Mouse (Mus musculus): ENCODE results near the gene Ccdc69. TPM values are rescaled to one million over a fixed set of nuclear protein-coding genes. Genes with fewer than 3 reads are reported as not detected.

Ccdc69 gene
- total RNA-seq, 4 experiments from 2014 or later = 1.8 to 4.2 (median 3.3) TPM

DNA sequence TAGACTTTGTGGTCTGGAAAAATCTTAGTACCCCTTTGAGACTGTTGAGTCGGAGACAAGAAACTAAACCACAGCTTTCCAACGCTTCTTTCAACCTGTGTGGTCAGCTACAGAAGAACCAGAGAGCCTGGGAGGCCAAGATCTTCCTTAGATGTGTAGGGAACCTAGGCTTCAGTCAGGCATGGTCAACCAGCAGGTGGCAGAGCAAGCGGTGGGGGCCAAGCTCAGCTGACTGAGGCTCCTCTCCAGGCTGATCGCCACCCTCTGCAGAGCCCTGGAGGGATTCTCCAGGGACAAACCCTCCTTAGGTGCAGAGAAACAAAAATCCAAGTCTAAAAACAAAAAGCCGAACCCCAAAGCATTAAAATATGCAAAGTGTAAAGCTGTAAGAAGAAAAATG lies 31.3 kb downstream of the Ccdc69 start:
- DNase-seq (ENCODE audit: low spot score in 2 of 2) = peak; percentile 30 to 40

GRCm38 (mm10) chr11:55041348-55041747 lies 36.6 kb downstream of the Ccdc69 start:
- no peak for DNase-seq (ENCODE audit: low spot score in 2 of 2)

- peak in 1 of 2 experiments; percentile 57 for DNase-seq (ENCODE audit: low spot score in 2 of 2)
Measured at GRCm38 (mm10) chr11:55039591-55039990, 38.3 kb downstream of the Ccdc69 start.

- DNase-seq (ENCODE audit: low spot score in 2 of 2) = no peak
Measured at GRCm38 (mm10) chr11:55036601-55037000, 41.3 kb downstream of the Ccdc69 start.

GRCm38 (mm10) chr11:55033040-55033660 lies 44.8 kb downstream of the Ccdc69 start, which contains the start of gene Anxa6:
Anxa6 (minus strand) TSS chr11:55033445.
- peak; percentile 71 to 80 for DNase-seq (ENCODE audit: low spot score in 2 of 2)

DNA sequence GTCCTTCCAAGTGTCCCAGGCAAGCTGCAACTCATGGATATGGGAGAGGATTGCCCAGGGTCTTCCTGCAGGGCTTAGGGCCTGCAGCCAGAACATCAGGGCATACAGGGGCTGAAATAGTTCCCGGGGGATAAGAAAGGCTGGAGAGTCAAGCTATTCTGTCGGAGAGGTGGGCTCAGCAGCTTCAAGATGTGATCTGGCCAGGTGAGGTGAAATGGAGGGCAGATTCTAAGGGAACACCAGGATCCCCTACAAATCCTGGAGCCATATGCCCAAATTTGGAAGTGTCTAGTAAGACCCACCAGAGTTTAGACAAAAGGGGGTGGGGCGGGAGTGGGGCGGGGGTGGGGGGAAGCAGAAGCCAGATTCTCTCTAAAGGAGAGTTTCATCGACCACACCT lies 45.6 kb downstream of the Ccdc69 start:
- DNase-seq (ENCODE audit: low spot score in 2 of 2) = no peak

- DNase-seq (ENCODE audit: low spot score in 2 of 2) = no peak
Measured at GRCm38 (mm10) chr11:55031991-55032280, 46.0 kb downstream of the Ccdc69 start.

- DNase-seq (ENCODE audit: low spot score in 2 of 2) = no peak
Measured at GRCm38 (mm10) chr11:55031211-55031990, 46.5 kb downstream of the Ccdc69 start.

DNA sequence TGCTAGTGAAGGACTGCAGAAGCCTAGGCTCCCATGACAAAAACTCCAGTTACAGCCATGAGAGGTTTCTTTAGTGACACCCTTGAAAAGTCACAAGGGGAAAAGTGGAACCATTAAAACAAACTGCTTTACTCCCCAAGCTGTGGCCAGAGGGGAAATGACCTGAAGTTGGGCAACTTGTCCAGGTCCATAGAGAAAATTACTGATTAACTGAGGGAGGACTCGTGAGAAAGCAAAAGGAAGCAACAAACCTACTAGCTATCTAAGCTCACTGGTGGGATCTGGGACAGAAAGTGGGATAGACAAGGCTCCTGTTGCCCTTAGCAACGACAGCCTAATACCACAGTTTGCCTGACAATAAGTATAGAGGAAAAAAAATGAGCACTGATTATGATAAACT lies 49.4 kb downstream of the Ccdc69 start:
- no peak for DNase-seq (ENCODE audit: low spot score in 2 of 2)

- DNase-seq (ENCODE audit: low spot score in 2 of 2) = no peak
Measured at GRCm38 (mm10) chr11:55027204-55027855, 50.6 kb downstream of the Ccdc69 start.

GRCm38 (mm10) chr11:55025896-55026295 lies 52.0 kb downstream of the Ccdc69 start:
- DNase-seq (ENCODE audit: low spot score in 2 of 2) = peak in 1 of 2 experiments; percentile 53

GRCm38 (mm10) chr11:55023583-55023982 lies 54.3 kb downstream of the Ccdc69 start:
- no peak for DNase-seq (ENCODE audit: low spot score in 2 of 2)

- DNase-seq (ENCODE audit: low spot score in 2 of 2) = peak; percentile 82 to 91
Measured at GRCm38 (mm10) chr11:55023049-55023564, 54.8 kb downstream of the Ccdc69 start.

- DNase-seq (ENCODE audit: low spot score in 2 of 2) = no peak
Measured at GRCm38 (mm10) chr11:55022508-55022907, 55.4 kb downstream of the Ccdc69 start.

DNA sequence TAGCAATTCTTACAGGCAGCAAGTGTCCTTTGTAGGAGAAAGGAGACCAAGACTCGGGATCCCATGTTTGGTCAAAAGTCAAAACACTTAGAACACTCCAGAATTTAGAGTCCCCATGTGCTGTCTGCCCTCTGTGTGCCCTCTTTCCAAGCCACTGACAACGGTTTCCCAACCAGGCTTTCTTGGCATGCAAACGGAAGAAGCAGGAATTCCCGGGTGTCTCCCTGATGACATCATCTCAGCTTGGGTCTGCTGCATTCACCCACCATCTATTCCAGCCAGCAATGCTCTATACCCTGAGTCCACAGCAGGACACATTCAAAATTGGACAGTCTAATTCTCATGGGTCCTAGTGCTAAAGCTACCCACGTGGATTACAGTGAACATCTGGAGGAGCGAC lies 56.1 kb downstream of the Ccdc69 start:
- DNase-seq (ENCODE audit: low spot score in 2 of 2) = no peak

- DNase-seq (ENCODE audit: low spot score in 2 of 2) = no peak
Measured at GRCm38 (mm10) chr11:55021458-55021857, 56.5 kb downstream of the Ccdc69 start.

DNA sequence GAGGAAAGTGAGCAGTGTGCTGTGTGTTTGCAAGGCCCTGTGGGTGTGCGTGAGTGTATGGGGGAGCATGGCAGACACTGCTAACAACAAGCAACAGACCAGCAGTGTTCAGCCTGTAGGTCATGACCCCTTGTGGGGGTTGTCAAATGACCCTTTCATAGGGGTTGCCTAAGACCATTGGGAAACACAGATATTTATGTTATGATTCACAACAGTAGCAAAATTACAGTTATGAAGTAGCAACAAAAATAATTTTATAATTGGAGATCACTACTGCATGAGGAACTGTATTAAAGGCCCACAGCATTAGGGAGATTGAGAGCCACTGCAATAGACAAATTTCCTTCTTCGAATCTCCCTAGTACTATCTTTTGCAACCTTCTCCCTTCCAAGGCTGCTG lies 58.2 kb downstream of the Ccdc69 start:
- DNase-seq (ENCODE audit: low spot score in 2 of 2) = no peak

DNA sequence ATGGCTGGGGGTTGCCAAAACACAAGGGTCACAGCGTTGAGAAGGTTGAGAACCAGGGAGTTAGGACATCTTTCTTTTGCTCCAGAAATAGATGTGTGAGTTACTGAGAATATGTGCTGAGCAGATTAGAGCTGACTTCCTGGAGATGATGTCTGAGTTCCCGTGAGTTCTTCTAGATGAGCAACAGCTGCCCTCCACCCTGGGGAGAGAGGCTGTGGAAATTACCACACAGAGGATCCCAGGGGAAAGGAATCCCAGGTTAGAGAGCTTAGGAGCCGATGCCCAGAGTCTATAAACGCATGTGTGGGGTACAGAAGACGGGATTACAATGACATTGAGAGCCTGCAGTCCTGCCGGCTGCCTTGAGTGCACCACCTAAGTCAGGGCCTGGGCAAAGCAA lies 59.9 kb downstream of the Ccdc69 start:
- no peak for DNase-seq (ENCODE audit: low spot score in 2 of 2)

GRCm38 (mm10) chr11:55017201-55017600 lies 60.7 kb downstream of the Ccdc69 start:
- no peak for DNase-seq (ENCODE audit: low spot score in 2 of 2)

GRCm38 (mm10) chr11:55016758-55017157 lies 61.2 kb downstream of the Ccdc69 start:
- no peak for DNase-seq (ENCODE audit: low spot score in 2 of 2)

GRCm38 (mm10) chr11:55015831-55016241 lies 62.1 kb downstream of the Ccdc69 start:
- peak; percentile 66 to 80 for DNase-seq (ENCODE audit: low spot score in 2 of 2)

GRCm38 (mm10) chr11:55015264-55015663 lies 62.7 kb downstream of the Ccdc69 start:
- no peak for DNase-seq (ENCODE audit: low spot score in 2 of 2)

Data from gastrocnemius, adult 8-10 months (tissue).